Mouse (Mus musculus) c-Kit-positive CD71-negative TER-119-negative erythroid progenitor cells, embryonic 14.5 days (primary cell): ENCODE measurements around the gene Sipa1l3.

Experiments used
- DNase-seq: peaks from one replicate; pipeline ENCODE4 v3.0.0-alpha.2; 2013; ENCODE audit warnings: low read depth

The Sipa1l3 gene

GRCm38 (mm10) chr7:29381466-29382040 is 136.9 kb downstream of the Sipa1l3 start:
- no peak for DNase-seq

DNA sequence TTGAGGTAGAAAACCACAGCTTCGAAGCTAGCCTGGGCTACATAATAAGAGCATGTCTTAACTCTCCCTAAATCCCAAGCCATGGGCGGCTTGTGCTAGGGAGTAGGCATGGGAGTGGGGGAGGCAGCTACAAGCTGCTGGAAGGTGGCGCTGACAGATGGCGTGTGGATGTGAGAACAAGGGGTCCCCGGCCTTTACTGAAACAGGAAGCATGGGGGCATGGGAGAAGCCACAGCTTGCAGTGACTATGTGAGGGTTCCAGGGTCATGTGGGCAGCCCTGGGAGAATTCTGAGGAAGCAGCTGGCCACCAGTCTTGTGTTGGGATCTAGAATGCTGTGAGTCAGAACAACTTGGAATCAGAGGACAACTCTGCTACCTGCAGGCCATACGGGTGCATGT is 144.4 kb downstream of the Sipa1l3 start:
- DNase-seq: no peak

DNA sequence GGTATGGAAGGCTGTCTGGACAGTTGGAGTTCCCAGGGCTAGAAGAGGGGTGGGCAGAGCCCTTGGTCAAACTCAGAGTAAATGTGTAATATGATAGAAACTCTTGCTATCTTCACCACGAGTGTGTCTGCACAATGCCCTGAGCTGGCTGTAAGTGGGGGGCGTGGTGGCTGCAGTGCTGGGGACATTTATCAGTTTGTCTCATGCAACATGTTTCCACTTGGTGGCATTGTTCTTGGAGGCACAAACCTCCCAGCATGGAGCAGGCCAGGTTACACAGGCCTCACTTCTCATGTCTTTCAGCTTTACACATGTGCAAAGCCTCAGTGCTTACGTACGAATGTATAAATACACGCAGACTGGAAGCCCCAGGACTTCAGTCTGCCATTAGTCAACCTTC is 146.3 kb downstream of the Sipa1l3 start:
- no peak for DNase-seq

- no peak for DNase-seq
Measured at GRCm38 (mm10) chr7:29370031-29370430, 148.4 kb downstream of the Sipa1l3 start.

GRCm38 (mm10) chr7:29368004-29368320 is 150.5 kb downstream of the Sipa1l3 start:
- no peak for DNase-seq

- no peak for DNase-seq
Measured at GRCm38 (mm10) chr7:29367166-29368003, 151.1 kb downstream of the Sipa1l3 start.

- no peak for DNase-seq
Measured at GRCm38 (mm10) chr7:29364052-29364451, 154.4 kb downstream of the Sipa1l3 start.

DNA sequence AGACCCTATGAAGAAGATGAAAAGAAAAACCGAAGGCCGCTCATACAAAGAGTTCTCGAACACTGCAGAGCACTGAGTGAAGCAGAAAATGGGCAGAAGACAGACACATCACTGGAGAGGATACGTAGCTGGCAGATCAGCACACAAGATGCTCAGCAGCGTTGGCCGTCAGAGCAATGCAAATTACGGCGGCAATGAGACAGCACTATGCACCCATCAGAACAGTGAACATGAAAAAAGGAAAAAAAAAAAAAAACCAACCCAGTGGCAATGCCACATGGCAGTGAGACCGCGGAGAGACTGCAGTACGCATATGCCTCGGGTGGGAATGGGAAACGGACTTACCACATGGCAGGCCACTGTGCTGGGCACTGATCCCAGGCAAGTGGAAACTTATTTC is 156.9 kb downstream of the Sipa1l3 start:
- DNase-seq: no peak

DNA sequence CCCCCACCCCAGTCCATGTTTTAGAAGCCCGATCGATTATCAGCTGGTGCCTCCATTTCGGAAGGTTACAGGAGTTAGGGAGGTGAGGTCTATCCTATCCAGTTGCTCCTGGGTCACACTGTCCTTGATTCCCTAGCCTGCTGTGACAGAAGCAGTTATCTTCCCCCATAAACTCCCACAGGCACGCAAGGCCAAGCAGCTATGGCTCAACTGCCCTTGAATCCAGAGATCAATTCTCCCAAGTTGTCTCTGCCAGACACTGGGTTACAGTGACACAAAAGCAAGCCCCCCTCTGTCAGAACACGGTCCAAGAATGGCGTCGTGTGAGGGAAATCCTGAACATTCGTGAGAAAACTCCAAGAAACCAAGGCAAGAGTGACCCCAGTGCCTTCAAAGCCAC is 163.0 kb downstream of the Sipa1l3 start:
- no peak for DNase-seq

GRCm38 (mm10) chr7:29354161-29354560 is 164.3 kb downstream of the Sipa1l3 start:
- no peak for DNase-seq

GRCm38 (mm10) chr7:29352246-29352645 is 166.2 kb downstream of the Sipa1l3 start:
- no peak for DNase-seq

- no peak for DNase-seq
Measured at GRCm38 (mm10) chr7:29350489-29350888, 168.0 kb downstream of the Sipa1l3 start.

DNA sequence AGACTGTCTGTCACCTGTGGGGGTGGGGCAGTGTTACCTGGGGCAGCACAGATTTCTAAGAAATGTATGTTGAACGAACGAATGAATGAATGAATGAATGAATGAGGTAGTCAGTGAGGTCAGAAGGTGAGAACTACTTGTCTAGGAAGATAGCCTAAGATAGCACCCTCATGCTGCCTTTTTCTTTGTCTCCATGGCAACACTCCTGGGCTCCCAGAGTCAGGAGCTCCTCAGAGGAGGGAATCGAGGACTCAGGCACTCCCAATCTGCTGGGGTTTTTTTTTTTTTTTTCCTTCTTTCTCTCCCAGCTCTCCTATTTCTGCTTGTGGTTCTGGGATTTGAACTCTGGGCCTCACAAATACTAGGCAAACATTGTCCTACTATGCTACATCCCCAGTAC is 172.2 kb downstream of the Sipa1l3 start:
- no peak for DNase-seq

GRCm38 (mm10) chr7:29345534-29345933 is 172.9 kb downstream of the Sipa1l3 start:
- no peak for DNase-seq

GRCm38 (mm10) chr7:29343746-29344145 is 174.7 kb downstream of the Sipa1l3 start:
- no peak for DNase-seq

- DNase-seq: no peak
Measured at GRCm38 (mm10) chr7:29342489-29343092, 175.8 kb downstream of the Sipa1l3 start.

- DNase-seq: no peak
Measured at GRCm38 (mm10) chr7:29341722-29342121, 176.7 kb downstream of the Sipa1l3 start.

GRCm38 (mm10) chr7:29340838-29341237 is 177.6 kb downstream of the Sipa1l3 start:
- no peak for DNase-seq

- DNase-seq: no peak
Measured at GRCm38 (mm10) chr7:29340247-29340646, 178.2 kb downstream of the Sipa1l3 start.

DNA sequence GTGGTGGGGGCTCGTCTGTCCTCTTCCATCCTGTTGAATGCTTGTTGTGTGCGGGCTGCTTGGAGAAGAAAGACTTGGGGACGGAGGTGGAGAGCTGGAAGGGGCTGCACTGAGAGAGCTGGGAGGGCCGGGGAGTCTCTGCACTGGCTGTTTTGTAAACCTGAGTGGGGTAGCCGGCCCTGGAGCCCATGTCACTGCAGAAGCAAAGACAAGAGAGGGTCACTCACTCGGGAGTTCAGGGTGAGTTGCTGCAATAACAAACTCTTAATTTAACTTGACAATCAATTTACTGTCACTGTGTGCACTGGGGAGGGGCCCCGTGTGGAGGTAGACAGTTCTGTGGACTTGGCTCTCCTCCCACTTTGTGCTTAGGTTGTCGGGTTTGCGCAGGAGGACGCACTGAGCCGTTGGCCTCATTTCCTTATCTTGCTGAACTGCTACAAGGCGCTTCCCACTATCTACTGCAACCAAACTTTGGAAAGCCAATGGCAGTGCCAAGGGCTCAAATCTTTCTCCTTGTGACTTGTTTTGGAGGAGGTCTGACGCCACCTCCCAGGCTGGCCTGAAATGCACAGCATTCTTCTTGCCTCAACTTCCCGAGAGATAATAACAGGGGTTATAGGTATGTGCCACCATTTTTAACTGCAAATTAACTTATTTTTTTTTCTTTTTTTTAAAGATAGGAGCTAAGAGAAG is 179.3 kb downstream of the Sipa1l3 start:
- no peak for DNase-seq

GRCm38 (mm10) chr7:29338351-29338919 is 180.0 kb downstream of the Sipa1l3 start:
- no peak for DNase-seq

DNA sequence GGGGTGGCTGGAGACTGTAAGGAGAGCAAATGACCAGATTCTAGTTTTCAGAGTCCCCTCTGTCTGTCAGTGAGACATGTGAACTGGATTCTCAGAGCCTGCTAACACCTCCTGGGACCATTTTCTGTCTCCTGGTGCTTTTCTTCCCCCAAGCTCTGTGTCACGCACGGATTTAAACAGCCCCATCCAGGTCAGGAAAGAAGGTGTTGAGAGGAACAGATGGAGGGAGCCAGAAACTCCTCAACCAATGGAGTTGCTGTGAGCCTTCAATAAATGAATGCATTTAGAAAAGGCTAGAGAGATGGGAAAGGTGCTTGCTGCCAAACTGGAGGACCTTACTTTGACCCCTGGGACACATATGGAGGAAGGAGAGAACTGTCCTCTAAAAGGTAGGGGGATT is 180.7 kb downstream of the Sipa1l3 start:
- no peak for DNase-seq
